Mouse (Mus musculus): ENCODE results near the gene Mrpl9. TPM values are rescaled to one million over a fixed set of nuclear protein-coding genes. Genes with fewer than 3 reads are reported as not detected.

Mrpl9 gene
- polyA plus RNA-seq, 1 experiment, result 81.6 TPM

DNA sequence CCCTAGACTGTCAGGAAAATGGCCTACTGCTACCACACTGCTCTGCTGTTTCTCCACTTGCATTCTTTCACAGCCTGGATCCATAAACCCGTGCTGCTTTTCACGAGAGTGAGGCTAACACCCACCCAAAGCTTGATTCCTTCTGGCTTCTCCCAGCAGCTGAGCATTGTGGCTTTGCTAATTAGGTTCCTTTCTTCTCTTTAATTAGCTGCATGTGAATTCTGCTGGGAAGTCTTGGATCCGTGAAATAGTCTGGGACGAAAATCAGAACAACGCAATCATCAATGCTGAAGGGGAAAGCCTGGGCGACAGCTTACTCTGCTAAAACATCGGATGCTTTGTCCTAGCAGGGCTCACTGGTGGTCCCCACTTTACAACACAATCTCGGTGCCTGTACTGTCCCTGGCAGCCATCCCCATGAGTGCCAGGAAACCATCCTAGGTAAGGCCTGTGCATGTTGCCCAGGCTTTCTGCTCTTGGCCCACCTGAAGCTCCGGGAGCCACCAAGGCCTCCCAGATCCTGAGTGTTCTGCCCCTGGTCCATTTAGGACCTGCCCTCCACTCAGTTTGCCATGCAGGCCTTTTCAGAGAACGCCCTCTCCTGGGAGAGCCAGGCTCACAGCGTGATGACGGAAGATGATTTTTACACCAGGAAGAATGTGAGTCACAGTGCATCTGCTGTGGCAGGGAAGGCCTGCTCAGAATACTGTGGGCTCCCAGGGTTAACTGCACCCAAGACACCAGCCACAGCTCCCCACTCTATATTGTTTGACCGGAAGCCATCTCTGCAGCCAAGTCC is 22.7 kb downstream of the Mrpl9 start:
- TF ChIP-seq USF1 (IDR thresholded peaks at IDR 0.05; ENCODE audit: low read depth) (no peak), MYOD1 (IDR thresholded peaks at IDR 0.05; ENCODE audit: control insufficient read depth, insufficient read length, low read depth) (no peak), MYOG (IDR thresholded peaks at IDR 0.05; ENCODE audit: control insufficient read depth, extremely low read depth, insufficient read length) (no peak), MAX (IDR thresholded peaks at IDR 0.05) (no peak), FOSL1 (IDR thresholded peaks at IDR 0.05; ENCODE audit: insufficient read depth, low read length, poor library complexity, severe bottlenecking) (no peak), CTCF (IDR thresholded peaks at IDR 0.05; ENCODE audit: control insufficient read depth, insufficient read depth, insufficient read length) (no peak), CEBPB (IDR thresholded peaks at IDR 0.05; ENCODE audit: low read depth) (no peak)
- Histone ChIP-seq H3K79me3 (ENCODE audit: low read depth) (no peaks in the 10 kb centered on the region), H3K27me3 (ENCODE audit: control insufficient read depth, insufficient read depth, insufficient read length) (peaks cover 3% of the 10 kb centered on the region), H3K4me3 (ENCODE audit: insufficient read depth, poor library complexity, severe bottlenecking) (no peak overlapping the region), H3K79me2 (ENCODE audit: control insufficient read depth, insufficient read depth) (no peaks in the 10 kb centered on the region), H3K36me3 (ENCODE audit: control insufficient read depth, insufficient read depth) (no peaks in the 10 kb centered on the region), H3ac (ENCODE audit: control insufficient read depth, insufficient read length, low read depth) (no peak overlapping the region)

- Histone ChIP-seq H3ac (ENCODE audit: control insufficient read depth, insufficient read length, low read depth) (no peak overlapping the region), H3K27me3 (ENCODE audit: control insufficient read depth, insufficient read depth, insufficient read length) (peaks cover 3% of the 10 kb centered on the region), H3K4me3 (ENCODE audit: insufficient read depth, poor library complexity, severe bottlenecking) (no peak overlapping the region), H3K36me3 (ENCODE audit: control insufficient read depth, insufficient read depth) (no peaks in the 10 kb centered on the region), H3K79me2 (ENCODE audit: control insufficient read depth, insufficient read depth) (no peaks in the 10 kb centered on the region), H3K79me3 (ENCODE audit: low read depth) (no peaks in the 10 kb centered on the region)
- TF ChIP-seq CEBPB (IDR thresholded peaks at IDR 0.05; ENCODE audit: low read depth), result no peak
- no peak for TF ChIP-seq USF1 (IDR thresholded peaks at IDR 0.05; ENCODE audit: low read depth)
- no peak for TF ChIP-seq MYOD1 (IDR thresholded peaks at IDR 0.05; ENCODE audit: control insufficient read depth, insufficient read length, low read depth)
- no peak for TF ChIP-seq FOSL1 (IDR thresholded peaks at IDR 0.05; ENCODE audit: insufficient read depth, low read length, poor library complexity, severe bottlenecking)
- no peak for TF ChIP-seq MAX (IDR thresholded peaks at IDR 0.05)
- no peak for TF ChIP-seq MYOG (IDR thresholded peaks at IDR 0.05; ENCODE audit: control insufficient read depth, extremely low read depth, insufficient read length)
- TF ChIP-seq CTCF (IDR thresholded peaks at IDR 0.05; ENCODE audit: control insufficient read depth, insufficient read depth, insufficient read length), result no peak
Observed at GRCm38 (mm10) chr3:94468931-94469330, 25.8 kb downstream of the Mrpl9 start.

DNA sequence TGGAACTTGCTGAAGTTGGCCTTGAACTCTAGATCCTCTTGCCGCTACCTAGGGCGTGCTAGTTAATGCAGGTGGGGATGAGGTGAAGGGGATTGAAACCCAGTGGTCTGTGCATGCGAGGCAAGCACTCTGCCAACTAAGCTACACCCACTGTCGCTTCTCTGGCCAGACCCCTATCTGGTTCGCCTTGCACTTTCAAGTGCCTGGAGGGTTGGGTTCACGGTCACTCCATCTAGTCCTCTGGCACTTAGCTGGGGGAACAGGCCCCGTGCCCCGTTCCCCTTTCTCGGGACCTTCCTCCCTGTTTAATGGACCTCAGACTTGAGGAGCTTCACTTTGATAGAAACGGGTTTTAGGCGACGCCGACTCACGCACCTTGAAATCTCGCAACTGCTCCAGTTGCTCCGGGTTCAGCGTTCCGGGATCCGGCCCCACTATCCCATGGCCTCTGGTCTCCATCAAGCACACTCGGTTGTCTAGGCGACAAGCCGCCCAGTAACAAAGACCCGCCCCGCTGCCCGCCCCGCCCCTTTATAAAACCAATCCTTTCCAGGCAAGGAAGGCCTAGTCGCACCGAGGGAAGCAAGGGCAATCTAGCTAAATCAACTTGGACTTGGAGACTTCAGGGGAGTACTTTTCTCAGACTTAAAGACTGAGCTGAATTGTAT is 29.5 kb downstream of the Mrpl9 start:
- TF ChIP-seq CEBPB (IDR thresholded peaks at IDR 0.05; ENCODE audit: low read depth) (no peak), MYOG (IDR thresholded peaks at IDR 0.05; ENCODE audit: control insufficient read depth, extremely low read depth, insufficient read length) (no peak), USF1 (IDR thresholded peaks at IDR 0.05; ENCODE audit: low read depth) (no peak), MAX (IDR thresholded peaks at IDR 0.05) (no peak), CTCF (IDR thresholded peaks at IDR 0.05; ENCODE audit: control insufficient read depth, insufficient read depth, insufficient read length) (no peak), MYOD1 (IDR thresholded peaks at IDR 0.05; ENCODE audit: control insufficient read depth, insufficient read length, low read depth) (no peak)
- H3K79me3 ChIP-seq (ENCODE audit: low read depth), result no peaks in the 10 kb centered on the region
- no peaks in the 10 kb centered on the region for H3K36me3 ChIP-seq (ENCODE audit: control insufficient read depth, insufficient read depth)
- no peak overlapping the region for H3ac ChIP-seq (ENCODE audit: control insufficient read depth, insufficient read length, low read depth)
- no peak overlapping the region for H3K4me3 ChIP-seq (ENCODE audit: insufficient read depth, poor library complexity, severe bottlenecking)
- peaks cover 3% of the 10 kb centered on the region for H3K27me3 ChIP-seq (ENCODE audit: control insufficient read depth, insufficient read depth, insufficient read length)
- H3K79me2 ChIP-seq (ENCODE audit: control insufficient read depth, insufficient read depth), result no peaks in the 10 kb centered on the region

DNA sequence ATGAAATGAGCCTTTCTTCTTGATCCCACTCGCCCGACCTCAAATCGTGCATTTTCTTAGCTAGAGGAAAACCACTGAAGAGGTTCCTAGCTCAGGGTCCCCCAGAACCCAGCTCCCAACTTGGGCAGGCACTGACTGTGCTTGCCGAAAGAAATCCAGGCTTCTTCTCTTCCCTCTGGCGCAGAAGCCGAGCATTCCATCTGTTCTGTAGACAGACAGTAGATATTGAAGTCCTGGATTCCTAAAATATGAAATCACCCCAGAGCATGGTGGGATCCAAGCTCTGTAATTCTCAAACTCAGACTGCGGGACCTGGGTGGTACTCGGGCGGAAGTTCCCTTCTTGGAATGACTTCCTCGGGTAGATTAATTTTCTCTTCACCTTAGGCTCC is 30.0 kb downstream of the Mrpl9 start:
- no peak for TF ChIP-seq MYOG (IDR thresholded peaks at IDR 0.05; ENCODE audit: control insufficient read depth, extremely low read depth, insufficient read length)
- TF ChIP-seq USF1 (IDR thresholded peaks at IDR 0.05; ENCODE audit: low read depth), result no peak
- TF ChIP-seq FOSL1 (IDR thresholded peaks at IDR 0.05; ENCODE audit: insufficient read depth, low read length, poor library complexity, severe bottlenecking), result no peak
- no peak for TF ChIP-seq CEBPB (IDR thresholded peaks at IDR 0.05; ENCODE audit: low read depth)
- TF ChIP-seq MYOD1 (IDR thresholded peaks at IDR 0.05; ENCODE audit: control insufficient read depth, insufficient read length, low read depth), result no peak
- TF ChIP-seq CTCF (IDR thresholded peaks at IDR 0.05; ENCODE audit: control insufficient read depth, insufficient read depth, insufficient read length), result no peak
- TF ChIP-seq MAX (IDR thresholded peaks at IDR 0.05), result no peak
- H3K4me3 ChIP-seq (ENCODE audit: insufficient read depth, poor library complexity, severe bottlenecking), result no peak overlapping the region
- no peaks in the 10 kb centered on the region for H3K79me2 ChIP-seq (ENCODE audit: control insufficient read depth, insufficient read depth)
- no peaks in the 10 kb centered on the region for H3K36me3 ChIP-seq (ENCODE audit: control insufficient read depth, insufficient read depth)
- no peak overlapping the region for H3ac ChIP-seq (ENCODE audit: control insufficient read depth, insufficient read length, low read depth)
- H3K27me3 ChIP-seq (ENCODE audit: control insufficient read depth, insufficient read depth, insufficient read length), result peaks cover 3% of the 10 kb centered on the region
- H3K79me3 ChIP-seq (ENCODE audit: low read depth), result no peaks in the 10 kb centered on the region

DNA sequence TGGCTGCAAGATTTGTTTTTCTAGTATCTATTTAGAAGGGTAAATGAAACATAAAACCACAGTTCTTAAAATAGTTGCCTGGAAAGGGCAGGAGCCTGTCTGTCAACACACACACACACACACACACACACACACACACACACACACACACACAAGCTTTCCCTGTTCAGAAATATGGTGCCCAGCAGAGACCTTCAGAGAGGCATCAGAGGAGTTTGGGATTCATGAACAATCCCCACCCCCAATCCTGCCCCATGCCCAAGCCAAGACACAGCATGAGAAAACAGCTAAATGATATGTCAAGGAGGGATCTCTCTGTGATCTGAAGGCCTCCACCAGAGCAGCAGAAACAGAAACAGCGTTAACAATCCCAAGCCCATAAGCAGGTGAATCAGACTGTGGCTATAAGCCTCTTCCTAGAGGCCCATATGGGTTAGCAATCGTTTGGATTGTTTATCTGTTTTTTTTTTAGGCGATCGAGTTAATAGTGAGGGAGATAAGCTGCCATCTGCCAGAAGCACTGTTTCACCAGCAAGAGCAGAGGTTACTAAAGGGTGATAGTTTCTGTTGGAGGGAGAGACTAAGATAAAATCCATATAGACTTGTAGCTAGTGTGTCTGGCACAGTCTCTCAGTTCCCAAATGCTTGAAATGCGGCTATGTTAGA is 30.6 kb downstream of the Mrpl9 start:
- Histone ChIP-seq H3K36me3 (ENCODE audit: control insufficient read depth, insufficient read depth) (no peaks in the 10 kb centered on the region), H3K4me3 (ENCODE audit: insufficient read depth, poor library complexity, severe bottlenecking) (no peak overlapping the region), H3ac (ENCODE audit: control insufficient read depth, insufficient read length, low read depth) (no peak overlapping the region), H3K79me3 (ENCODE audit: low read depth) (no peaks in the 10 kb centered on the region), H3K27me3 (ENCODE audit: control insufficient read depth, insufficient read depth, insufficient read length) (peaks cover 3% of the 10 kb centered on the region), H3K79me2 (ENCODE audit: control insufficient read depth, insufficient read depth) (no peaks in the 10 kb centered on the region)
- TF ChIP-seq FOSL1 (IDR thresholded peaks at IDR 0.05; ENCODE audit: insufficient read depth, low read length, poor library complexity, severe bottlenecking), result no peak
- TF ChIP-seq CEBPB (IDR thresholded peaks at IDR 0.05; ENCODE audit: low read depth), result no peak
- no peak for TF ChIP-seq MAX (IDR thresholded peaks at IDR 0.05)
- no peak for TF ChIP-seq USF1 (IDR thresholded peaks at IDR 0.05; ENCODE audit: low read depth)
- TF ChIP-seq MYOD1 (IDR thresholded peaks at IDR 0.05; ENCODE audit: control insufficient read depth, insufficient read length, low read depth), result no peak
- TF ChIP-seq CTCF (IDR thresholded peaks at IDR 0.05; ENCODE audit: control insufficient read depth, insufficient read depth, insufficient read length), result no peak
- TF ChIP-seq MYOG (IDR thresholded peaks at IDR 0.05; ENCODE audit: control insufficient read depth, extremely low read depth, insufficient read length), result no peak

All from C2C12 (cell line).